Mouse (Mus musculus) spleen, adult 12 weeks (tissue): ENCODE results near the gene Esp15.
"Not testable (repeated sequence)": the region's sequence is repeated elsewhere in the genome, so short reads cannot be mapped to it uniquely, and the experiment has no call there.

Source experiments
- DNase-seq: peaks from one replicate; pipeline ENCODE4 v3.0.0; 2022; ENCODE audit warnings: low spot score

The Esp15 gene

DNA sequence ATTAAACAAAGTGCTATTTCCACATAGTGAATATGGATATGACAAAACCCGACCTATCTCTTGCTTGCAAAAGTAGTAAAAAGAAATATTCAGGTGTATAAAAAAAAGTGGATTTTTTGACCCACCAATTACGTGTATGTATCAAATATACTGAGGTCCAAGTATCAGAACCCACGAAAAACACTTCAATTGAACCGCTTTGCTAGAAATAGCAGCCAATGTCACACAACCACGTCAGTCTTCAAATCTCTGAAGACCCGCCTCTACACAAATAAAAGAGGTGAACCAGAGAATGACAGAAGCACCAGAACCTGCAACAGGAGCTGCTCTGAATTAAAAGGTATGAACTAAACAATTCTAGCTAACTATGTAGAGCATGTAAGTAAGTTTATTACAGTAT, at the start of gene Esp15:
Gene Esp15, plus strand, starts transcription at position 301 of the 400 bp plus-strand sequence.
- not testable (repeated sequence) for DNase-seq

DNA sequence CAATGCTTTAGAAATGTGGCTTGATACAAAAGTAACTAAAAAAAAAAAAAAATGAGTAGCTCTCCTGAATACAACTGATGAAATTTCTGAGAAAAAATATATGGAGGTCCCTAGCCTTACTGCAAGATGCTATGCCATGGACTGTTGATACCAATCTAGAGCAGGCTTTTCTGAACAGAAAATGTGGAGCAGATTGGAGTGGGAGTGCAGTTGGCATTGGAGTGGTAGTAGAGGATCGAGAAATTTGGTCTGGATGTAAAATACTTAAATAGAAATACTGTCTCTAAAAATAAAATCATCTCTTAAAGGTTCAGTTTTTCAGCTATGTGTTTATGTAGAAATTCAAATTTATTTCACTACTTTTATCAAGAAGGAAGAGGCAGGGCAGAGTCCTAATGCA, 49.2 kb upstream of the Esp15 start:
- DNase-seq, result no peak
